Mouse (Mus musculus): Measurements from ENCODE around the gene Tmcc3.
A peak's percentile ranks its signal among the peaks of the same experiment; 100 is the strongest.

Tmcc3 gene

DNA sequence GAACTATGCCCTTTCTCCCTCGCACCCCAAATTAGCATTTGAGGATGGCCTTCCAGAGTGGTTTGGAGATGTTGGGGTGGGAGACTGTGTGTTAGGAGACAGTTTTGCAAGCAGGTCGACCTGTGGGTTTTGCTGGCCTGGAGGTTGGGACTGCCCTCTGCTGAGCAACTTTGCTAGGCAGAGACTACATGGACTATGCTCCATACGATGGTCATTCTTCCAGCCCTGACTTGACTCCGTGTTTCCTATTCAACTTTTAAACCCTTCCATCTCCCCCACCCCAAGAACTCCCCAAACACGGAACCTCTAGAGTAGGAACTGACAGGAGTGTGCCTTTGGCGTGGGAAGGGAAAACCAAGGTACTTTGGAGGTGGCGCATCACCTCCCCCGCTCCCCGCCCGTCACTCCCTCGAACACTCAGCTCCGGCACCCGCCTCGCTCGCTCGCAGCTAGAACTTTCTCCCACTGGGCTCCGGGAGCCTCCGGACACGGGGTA lies at the start of gene Tmcc3:
Gene Tmcc3, plus strand, starts transcription at position 439 of the 496 bp plus-strand sequence.
- no peak for DNase-seq (ENCODE audit: low read depth, low spot score)

DNA sequence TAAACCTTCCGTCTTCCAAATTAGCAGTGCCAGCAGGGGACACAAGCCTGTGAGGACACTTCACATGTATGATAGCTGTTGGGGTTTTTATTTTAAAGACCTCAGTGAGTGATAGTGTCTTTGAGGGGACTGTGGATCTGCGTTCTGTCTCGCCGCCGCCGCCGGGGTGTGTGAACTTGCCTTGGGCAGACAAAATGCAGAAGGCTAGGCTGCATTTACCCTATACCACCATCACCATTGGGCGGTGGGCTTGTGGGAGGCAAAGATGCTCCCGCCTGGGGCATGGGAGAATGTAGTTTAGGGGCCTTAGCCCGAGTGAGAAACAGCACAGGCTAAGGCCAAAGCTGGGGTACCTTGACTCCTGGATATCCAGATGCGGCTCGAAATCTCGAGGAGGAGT lies 49.1 kb upstream of the Tmcc3 start:
- no peak for DNase-seq (ENCODE audit: low read depth, low spot score)

DNA sequence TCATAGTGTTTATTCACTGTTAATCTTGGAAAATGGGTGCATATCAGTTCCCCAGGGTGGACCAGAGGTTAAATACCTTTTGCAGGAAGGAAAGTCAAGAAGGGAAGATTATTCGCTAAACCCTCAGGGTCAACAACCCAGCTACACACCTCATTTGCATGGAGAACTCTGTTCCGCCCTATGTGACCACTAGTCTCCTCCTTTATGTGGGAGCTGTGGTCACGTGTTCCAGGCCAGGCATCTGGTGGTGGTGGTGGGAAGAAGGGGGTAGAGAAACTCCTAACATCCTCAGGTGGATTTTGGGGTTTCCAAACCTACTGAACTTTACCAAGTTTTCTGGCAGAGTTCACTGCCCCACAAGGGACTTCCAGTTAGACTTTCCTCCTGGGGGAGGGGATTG lies 48.5 kb upstream of the Tmcc3 start:
- DNase-seq (ENCODE audit: low read depth, low spot score): no peak

DNA sequence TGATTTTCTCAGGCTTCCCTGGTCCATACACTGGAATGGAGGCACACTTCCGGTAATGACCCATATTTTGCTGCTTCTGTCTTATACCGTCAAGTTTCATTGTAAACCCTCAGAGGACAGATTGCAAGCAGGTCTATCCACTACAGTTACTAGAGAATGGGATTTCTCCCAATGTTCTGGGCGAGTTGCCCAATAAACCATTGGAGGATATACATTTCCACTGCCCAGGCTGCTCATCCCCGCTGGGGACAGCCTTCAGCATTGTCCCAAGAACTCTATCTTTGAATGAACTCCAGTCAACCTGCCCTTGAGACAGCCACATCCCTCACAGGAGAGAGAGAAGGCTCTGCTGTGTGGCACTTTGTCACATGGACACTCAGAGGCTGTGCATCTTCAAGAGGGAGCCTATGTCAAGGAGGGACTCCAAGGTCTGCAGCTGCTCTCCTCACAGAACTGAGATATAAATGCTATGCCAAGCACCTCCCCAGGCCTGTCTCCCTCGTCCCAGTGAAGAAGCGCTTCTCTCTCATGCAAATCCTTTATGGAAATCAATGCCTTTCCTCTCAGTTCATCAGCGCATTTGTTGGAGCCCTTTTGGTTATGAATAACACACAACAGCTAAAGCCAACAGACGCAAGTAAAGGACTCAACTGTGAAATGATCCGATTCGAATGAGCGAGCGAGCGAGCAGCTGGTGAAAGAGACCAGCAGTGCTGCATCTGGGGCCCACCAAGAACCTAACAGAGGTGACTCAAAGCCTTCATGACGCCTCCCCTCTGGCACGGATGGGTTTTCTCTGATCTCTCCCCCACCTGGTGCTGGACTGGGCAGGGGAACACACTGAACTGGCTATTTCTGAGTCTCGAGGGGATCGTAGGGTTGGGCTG lies 45.9 kb upstream of the Tmcc3 start:
- DNase-seq (ENCODE audit: low read depth, low spot score): no peak

DNA sequence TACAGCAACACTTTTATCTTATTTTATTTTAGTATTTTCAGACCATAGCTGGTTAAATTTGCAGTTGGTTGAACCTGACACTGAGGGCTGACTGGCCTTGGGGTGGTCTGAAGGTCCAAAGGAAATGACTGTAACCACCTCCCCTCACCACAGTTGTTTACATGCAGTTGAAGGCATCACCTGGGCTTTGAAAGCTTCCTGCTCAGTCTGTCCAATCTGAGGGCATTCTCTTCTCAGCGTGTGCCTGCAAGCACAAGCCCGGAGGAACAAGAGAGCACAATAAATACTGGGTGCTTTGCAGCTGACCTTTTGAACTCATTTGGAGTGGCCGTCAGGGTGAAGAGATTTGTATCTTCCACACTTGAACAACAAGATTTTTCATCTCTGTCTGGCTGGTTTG lies 36.4 kb upstream of the Tmcc3 start:
- DNase-seq (ENCODE audit: low read depth, low spot score): no peak

DNA sequence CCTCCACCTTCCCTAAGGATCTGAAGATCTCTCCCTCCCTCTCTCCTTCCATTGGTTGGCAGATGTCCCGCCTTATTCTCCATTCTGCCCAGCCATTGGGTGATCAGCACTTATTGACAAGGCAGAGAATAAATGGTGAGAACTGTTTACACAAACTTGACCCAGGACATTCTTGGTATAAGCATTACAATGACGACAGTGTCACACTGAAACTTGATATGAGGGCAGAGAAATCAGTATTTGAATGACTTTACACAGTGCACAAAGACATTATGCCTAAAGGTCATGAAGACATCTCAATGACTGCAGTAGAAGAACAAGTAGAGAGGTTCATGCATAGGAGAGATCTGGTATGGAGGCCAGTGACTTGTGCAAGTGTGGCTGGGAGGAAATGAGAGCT lies 35.2 kb upstream of the Tmcc3 start:
- DNase-seq (ENCODE audit: low read depth, low spot score): no peak

DNA sequence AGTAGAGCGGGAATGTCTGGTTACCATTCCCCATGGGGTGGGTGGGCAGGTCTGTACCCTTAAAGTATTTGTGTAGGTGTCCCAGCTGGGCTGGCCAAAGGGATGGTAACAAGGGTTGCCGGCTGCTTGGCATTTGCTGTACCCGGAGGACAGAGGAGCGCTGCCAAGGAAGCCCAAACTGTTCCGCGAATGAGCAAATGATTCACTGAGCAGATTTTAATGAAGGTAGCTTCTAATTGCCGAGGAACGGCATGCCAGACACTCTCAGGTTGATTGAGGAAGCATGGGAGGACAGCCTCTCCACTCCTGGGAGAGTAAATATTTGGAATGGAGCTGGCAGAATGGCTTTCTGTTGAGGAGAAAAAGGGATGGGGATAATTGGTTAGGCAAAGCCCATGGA lies 29.6 kb upstream of the Tmcc3 start:
- DNase-seq (ENCODE audit: low read depth, low spot score): no peak

DNA sequence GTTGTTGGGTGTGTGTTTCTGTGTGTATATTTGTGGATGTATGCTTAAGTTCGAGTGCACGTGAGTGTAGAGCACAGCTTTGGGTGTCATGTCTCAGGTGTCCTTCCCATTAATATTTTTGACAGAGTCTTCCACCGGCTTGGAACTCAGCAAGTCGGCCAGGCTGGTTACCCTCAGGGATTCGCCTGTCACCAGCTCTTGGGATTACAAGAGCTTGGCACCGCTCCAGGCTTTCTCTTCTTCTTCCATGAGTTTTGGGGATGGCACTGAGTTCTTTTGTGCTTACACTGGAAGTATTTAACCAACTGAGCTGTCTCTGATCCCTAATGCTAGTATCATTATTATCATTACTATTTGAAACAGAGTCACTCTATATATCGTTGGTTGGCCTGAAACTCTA lies 29.0 kb upstream of the Tmcc3 start:
- DNase-seq (ENCODE audit: low read depth, low spot score): no peak

DNA sequence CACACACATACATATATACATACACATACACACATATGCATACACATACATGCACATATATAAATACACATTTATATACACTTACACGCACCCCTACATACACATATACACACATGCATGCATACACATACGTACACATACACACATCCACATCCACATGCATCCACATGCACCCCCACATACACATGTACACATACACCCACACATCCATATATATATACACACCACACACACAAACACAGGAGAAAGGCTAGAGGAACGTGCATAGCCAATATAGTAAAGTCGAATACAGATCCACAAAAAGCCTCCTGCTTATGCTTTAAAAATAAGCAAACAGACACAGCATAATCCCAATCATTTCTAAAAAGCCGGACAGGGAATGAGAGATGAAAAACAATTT lies 17.3 kb upstream of the Tmcc3 start:
- DNase-seq (ENCODE audit: low read depth, low spot score): no peak

DNA sequence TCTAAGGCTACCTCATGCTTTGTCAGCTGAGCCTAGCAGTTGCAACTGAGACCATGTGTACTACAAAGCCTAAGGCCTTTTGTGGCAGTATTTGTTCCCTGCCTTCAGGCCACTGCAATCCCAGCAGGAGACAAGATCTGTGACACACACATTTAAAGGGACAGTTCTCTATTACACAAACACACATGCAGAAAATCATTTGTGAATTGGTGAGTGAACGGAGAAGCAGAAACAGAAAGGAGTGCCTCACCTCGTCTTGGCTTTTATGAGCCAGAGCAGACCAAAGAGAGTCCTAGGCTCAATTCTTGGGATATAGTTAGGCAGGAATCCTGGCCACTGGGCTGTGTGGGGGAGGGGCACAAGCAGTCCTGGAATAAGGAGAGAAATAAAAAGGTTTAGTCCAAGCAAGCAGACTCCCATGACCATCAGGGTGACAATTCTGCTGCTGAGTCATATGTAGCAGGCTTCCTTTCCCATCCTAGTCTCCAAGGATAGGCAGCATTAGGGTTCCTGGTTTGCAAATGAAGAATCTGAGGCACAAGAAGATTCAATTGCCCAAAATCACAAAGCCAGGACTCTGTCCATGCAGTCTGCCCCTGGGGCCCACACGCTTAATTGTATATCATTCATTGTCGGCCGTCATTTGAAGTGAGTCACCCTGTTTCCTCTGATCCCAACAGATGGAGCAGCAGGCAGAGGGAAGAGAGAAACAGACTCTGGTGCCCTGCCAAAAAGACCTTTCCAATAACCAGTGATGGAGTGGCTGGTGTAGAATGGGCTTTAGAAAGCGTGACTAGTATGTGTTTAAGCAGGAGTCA lies 16.6 kb upstream of the Tmcc3 start:
- no peak for DNase-seq (ENCODE audit: low read depth, low spot score)

DNA sequence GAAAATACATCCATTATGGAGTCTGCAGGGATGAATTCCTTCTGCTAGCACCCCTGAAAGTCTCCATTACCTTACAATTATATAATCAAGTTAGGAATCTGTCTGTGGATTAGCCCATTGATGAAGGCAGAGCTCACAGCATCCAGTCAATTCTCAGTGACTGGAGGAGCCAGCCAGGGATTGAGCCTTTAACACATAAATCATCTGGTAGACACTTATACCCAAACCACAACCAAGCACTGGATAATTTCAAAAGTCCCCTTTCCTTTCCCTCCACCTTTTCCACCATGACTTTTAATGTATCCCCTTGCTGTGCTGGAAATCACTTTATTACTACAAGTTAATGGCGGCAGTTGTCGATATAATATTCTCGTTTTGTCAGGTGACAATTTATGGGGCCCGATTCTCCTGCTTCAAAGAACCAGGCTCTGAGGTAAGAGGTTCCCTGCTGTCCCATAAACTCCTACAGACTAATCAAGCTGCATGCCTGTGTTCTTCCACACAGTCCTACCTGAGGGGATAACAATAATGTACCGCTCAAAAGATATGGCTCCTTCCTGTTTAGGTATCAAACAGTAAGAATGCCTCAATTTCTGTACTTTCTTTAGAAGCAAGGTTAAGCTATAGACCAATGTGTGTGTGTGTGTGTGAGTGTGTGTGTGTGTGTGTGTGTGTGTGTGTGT lies 15.7 kb upstream of the Tmcc3 start:
- no peak for DNase-seq (ENCODE audit: low read depth, low spot score)

DNA sequence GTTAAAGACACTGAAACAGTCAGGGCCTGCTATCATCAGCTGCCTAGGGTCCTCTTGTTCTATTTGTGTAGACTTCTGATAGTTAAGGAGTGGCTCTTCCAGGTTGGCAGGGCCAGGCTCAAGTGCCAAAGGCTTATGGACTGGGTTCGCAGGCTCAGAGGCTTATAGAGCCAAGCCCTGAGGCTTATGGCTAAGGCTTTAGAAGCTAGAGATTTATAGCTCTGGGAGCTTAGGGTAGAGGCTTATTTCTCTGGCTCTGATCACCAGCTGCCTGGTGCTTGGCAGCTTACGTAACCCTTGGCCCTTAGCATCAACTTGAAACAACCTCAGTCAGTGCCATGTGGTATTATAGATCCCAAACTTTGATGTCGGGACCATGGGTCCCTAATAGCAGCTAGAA lies 13.3 kb upstream of the Tmcc3 start, which contains the start of gene Gm4792:
Gene Gm4792, minus strand, starts transcription at position 233 of the 400 bp plus-strand sequence.
- DNase-seq (ENCODE audit: low read depth, low spot score): peak; percentile 64

DNA sequence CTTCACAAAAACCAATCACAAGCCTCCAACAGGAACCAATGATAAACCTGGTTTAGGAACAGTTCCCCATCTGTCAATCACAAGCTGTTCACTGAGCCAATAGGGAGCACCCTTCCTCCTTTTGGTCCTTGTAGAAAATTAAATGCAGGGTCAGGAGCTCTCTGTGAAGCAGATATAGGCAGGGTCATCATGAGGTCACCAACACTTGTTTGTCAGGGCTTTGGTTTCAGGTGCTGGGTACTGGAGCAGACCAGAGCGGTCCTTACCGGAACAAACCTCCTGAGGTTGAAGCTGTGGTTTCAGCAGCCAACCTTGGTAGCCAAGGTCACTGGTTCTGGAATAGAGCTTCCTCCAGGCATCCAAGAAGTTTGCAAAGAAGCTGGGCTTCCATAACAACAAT lies 12.4 kb upstream of the Tmcc3 start:
- DNase-seq (ENCODE audit: low read depth, low spot score): no peak

DNA sequence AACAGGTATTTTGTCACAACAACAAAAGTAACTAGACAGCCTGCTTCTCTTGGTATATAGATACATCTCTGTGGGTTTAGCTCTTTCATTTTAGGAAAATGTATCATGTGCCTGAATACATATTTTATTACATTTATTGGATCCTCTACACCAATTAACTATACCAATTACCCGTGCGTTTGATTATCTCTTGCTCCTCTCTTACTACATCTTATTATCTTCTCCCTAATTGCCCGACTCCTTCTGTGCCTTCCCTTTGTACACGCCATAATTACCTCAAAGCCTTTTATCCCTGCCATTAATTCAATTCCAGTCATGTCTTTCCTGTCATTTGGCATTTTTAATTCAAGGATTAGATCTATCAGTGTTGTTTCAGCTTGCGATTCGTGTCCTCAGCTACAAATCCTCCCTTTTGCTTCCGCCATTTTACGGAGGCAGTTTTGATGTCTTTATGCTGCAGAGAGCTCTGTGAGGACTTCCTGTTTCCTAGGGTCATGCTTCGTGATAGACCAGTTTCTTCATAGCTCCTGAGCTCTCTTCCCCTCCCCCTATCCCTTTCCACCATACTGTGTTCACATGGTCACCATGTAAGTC lies 7.6 kb upstream of the Tmcc3 start:
- no peak for DNase-seq (ENCODE audit: low read depth, low spot score)

DNA sequence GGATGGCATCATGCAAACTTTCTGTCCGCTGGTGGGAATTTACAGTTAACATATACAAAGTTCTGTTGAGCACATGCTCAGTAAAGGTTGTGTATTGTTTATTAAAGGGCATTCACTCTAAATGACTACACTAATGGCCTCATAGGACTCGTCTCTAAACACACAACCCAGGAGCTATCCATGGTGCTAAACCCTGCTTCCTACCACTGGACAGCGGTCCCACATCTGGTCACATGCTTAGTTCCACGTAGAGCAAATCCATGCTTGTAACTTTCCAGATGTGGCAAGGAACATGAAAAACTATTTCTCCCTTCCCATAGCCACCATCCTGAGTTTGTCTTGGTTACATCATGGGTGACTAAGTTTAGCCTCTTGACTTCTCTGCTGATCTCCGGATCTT lies 6.2 kb upstream of the Tmcc3 start:
- DNase-seq (ENCODE audit: low read depth, low spot score): no peak

DNA sequence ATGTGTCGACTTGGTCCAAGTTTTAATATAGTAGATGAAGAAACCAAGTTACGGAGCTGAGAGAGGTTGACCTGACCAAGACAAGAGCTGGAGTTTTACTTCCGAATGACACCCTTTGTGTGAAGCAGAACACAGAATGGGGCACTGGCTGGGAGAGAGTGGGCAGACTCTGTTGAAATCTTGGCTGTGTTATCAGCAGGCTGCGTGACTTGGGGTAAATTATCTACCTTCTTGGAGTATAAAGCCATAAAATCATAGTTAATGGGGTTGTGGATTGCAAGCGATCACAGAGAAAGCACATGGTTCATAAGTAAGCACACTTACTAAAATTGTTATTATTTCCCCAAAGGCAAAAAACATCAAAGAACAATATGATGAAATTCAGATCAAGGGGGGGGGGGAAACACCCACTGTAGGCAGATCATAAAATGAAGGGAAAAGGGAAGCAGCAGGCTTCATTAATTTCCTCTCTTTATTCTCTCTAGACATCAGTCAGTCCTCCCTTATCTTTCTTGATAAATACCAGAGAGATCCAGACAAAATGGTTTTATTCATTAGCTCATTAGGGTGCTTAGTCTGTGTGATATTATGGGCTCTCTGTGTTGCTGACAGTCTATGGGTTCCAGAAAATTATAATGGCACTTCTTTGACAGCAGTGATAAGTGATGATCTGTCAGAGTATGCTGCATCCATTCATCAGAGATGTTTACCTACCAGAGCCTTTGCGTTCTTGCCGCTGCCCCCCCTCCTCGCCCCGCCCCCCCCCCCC lies 1.1 kb upstream of the Tmcc3 start:
- DNase-seq (ENCODE audit: low read depth, low spot score): no peak

DNA sequence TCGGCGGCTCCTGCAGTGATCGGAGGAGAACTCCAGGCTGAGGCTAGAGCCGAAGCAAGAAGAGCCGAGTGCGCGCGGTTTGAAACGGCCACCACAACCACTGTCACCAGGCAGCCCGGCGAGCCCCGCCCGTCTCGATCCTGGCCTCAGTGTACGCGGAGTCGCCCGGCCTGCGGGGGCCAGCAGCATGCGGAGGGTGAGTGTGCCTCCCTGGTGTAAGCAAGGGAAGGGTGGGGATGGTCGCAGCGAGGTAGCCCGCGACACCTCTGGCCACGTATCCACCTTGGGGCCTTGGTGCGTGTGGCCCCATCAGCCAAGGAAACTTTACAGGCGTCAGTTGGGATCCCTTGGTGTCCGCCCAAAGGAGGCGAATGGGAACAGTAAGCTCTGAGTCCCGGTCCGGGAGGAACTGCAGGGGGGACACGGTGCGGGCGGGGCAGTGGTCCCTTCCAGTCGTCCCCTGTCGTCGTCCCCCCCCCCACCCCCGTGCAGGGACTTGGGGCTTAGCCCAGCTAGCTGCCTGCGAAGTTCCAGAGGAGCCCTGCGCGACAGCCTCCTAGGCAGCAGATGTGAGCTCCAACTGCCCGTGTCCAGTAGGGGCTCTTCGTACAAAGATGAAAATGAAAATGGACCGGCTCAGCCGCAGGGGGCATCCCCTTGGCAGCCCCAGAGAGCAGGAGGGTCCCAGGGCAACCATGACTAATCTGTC lies 412 bp downstream of the Tmcc3 start:
- DNase-seq (ENCODE audit: low read depth, low spot score): no peak

DNA sequence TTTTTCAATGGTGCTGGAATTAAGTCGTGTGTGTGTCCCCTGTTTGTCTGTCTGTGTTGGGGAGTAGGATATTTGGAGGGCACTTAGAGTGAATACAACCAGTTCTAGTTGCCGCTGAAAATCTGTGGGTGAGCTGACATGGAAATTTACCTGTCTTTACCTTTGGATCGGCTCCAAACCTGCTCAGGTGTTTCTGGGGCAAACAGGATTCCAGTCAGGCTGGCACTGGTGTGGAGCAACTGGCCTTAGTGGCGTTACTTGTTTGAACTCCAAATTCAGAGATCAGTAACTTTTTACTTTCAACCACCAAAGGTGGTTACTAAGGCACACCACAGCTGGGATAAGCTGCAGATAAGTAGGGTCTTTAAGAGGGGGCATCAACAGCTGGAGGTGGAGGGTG lies 1.4 kb downstream of the Tmcc3 start:
- no peak for DNase-seq (ENCODE audit: low read depth, low spot score)

DNA sequence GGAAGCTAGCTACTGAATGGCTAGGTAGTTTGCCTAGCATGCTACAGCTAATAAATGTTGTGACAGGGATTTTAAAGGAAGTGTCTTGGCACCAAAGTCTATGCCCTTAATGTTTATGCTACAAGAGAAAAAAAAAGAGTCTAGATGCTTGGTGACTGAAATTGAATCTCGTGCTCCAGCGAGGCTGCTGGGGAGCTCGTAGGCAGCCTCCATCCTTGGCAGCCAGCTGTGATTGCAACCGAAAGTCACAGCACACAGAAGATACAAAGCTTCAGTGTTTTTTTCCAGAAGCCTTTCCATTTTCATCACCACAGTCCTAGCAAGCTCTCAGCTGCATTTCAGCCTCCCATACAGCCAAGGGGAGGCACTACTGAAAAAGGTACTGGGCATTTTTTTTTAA lies 6.8 kb downstream of the Tmcc3 start:
- DNase-seq (ENCODE audit: low read depth, low spot score): no peak

DNA sequence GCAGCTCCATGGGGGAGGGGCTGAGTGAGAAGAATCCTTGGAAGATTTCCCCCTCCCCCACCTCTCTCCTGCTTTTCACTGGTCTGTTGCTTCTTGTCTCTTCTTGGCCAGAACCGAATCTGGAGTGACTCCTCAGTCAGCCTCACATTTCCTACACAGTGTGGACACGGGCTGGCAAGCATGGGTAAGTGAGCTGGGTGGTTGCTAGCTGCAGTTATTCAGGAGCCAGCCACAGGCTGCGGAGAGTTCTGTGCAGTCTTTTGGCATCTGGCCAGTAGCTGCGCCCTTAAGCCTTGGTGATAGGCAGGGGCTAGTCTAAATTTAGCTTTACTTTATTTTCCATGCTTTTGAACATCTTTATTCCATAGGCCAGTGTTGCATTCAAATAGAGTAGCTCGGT lies 18.2 kb downstream of the Tmcc3 start:
- no peak for DNase-seq (ENCODE audit: low read depth, low spot score)
